Mouse (Mus musculus): ENCODE measurements around the gene Capn7. TPM values are rescaled to one million over a fixed set of nuclear protein-coding genes. Genes with fewer than 3 reads are reported as not detected.
A peak's percentile ranks its signal among the peaks of the same experiment; 100 is the strongest.

Gene Capn7
- total RNA-seq (2021) = 10 to 100 TPM; 24.6 to 25.6 TPM
- long read RNA-seq, experiment 1, transcript Capn7-201 (21 exons, 3,648 nt) = major isoform, 20 of 32 reads
- long read RNA-seq, experiment 1, partial matches to known transcripts = 5 of 32 reads
- long read RNA-seq, experiment 1, other reads (novel, unspliced or antisense) = 7 of 32 reads
- long read RNA-seq, experiment 2, transcript Capn7-201 (21 exons, 3,648 nt) = major isoform, 22 of 33 reads
- long read RNA-seq, experiment 2, partial matches to known transcripts = 1 of 33 reads
- long read RNA-seq, experiment 2, other reads (novel, unspliced or antisense) = 10 of 33 reads

DNA sequence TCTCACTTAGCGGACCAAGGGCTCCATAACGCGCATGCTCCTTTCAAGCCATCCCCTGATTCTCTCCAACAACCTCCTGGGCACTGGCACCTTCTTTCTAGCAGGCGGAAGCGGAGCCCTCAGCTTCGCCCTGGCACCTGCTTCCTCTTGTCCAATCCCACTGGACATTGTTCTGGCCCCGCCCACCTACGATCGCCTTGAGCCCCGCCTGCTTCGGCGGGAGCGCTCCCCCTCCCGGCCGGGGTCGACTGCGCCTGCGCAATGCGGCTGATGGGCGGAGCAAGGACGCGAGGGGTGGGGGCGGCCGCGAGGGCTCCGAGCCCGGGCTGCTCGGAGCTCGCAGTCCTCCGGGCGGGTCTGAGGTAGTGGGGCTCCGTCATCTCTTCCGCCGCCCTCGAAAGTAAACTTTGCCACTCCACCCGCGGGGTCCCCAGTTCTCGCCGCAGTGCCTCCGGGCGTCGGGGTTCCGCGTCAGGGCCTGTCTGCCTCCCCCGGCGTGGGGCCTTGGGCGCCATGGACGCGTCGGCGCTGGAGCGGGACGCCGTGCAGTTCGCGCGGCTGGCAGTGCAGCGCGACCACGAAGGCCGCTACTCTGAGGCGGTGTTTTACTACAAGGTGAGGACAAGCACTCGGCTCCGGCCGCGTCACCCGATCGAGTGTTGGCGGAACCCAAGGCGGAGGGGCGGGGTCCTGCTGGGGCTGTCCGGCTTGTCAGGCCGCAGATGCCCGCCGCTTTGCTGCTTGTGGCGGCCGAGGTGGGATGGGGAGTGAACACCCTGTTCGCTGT, at the start of gene Capn7:
Gene Capn7, plus strand, starts transcription at position 270 of the 787 bp plus-strand sequence.
- intact Hi-C loops (cut with DNase I; ENCODE audit: low total_unique reads) = no loop called here

GRCm38 (mm10) chr14:31313192-31313591, 23.2 kb upstream of the Capn7 start:
- no peak for DNase-seq
- intact Hi-C loops (cut with DNase I; ENCODE audit: low total_unique reads) = no loop called here

More for the DNA sequence above, at the start of gene Capn7:
- DNase-seq = peak; percentile 99

GRCm38 (mm10) chr14:31316613-31317012, 19.8 kb upstream of the Capn7 start:
- no peak for DNase-seq
- intact Hi-C loops (cut with DNase I; ENCODE audit: low total_unique reads) = no loop called here

DNA sequence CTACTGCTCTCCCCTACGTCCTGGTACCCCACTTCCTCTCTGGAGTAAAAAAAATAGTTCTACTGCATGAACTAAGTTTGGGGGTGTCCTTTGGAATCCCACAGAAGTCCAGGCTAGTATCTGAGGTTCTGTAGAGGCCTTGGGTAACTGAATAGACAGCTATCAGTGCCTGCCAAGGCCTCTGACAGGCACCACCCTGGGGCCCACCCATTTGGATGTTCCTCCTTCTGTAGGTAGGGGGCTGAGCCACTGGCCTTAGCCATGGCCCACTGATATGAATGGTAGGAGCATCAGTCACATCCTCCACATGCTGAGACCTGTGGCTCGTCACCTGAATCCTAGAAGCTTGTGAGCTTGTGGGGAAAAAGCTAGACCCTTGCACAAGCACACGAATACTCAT, 18.7 kb upstream of the Capn7 start:
- no peak for DNase-seq
- intact Hi-C loops (cut with DNase I; ENCODE audit: low total_unique reads) = no loop called here

DNA sequence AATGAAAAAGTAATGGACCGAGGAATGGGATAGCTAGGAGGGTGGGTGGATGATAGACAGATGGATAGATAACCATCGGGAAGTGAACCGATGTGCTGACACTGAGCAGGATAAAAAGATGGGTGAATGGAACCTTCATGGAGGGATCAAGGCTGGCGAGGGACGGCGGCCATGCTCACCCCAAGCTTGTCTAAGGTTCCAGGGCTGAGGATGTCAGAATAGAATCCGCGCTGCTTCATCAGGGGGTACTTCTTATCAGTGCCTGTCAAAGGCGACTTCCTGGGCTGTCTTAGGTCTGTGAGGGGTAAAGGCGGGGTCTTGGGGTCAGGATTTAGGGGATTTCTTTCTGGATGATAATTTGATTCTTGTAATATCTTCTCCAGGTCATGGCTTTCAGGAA, 16.9 kb upstream of the Capn7 start:
- no peak for DNase-seq
- intact Hi-C loops (cut with DNase I; ENCODE audit: low total_unique reads) = no loop called here

GRCm38 (mm10) chr14:31321181-31321580, 15.3 kb upstream of the Capn7 start:
- no peak for DNase-seq
- intact Hi-C loops (cut with DNase I; ENCODE audit: low total_unique reads) = loop anchor here (5.0 kb wide), 1 partner anchor 34 kb away; no protein-coding TSS in a partner anchor

GRCm38 (mm10) chr14:31322191-31322590, 14.2 kb upstream of the Capn7 start:
- intact Hi-C loops (cut with DNase I; ENCODE audit: low total_unique reads) = loop anchor here (5.0 kb wide), 1 partner anchor 35 kb away; no protein-coding TSS in a partner anchor
- DNase-seq = no peak

DNA sequence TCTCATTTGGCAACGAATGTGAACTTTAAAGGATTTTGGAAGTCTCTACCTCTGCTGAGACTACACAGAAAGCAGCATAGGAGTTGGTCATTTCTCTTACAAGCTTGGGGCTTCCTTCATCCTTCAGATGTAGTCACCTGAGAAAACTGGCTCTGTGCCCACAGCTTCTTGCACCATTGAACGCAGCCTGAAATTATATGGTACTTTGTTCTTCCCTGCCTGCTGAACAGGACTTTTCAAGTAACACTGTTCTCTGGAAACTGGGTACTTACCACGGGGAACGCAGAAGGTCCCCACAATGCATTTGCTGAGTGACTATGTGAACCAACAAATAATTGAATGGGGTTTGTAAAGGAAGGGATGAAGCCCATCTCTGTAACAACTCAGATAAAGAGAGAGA, 13.2 kb upstream of the Capn7 start:
- intact Hi-C loops (cut with DNase I; ENCODE audit: low total_unique reads) = loop anchor here (5.0 kb wide), 1 partner anchor 36 kb away; no protein-coding TSS in a partner anchor
- DNase-seq = no peak

DNA sequence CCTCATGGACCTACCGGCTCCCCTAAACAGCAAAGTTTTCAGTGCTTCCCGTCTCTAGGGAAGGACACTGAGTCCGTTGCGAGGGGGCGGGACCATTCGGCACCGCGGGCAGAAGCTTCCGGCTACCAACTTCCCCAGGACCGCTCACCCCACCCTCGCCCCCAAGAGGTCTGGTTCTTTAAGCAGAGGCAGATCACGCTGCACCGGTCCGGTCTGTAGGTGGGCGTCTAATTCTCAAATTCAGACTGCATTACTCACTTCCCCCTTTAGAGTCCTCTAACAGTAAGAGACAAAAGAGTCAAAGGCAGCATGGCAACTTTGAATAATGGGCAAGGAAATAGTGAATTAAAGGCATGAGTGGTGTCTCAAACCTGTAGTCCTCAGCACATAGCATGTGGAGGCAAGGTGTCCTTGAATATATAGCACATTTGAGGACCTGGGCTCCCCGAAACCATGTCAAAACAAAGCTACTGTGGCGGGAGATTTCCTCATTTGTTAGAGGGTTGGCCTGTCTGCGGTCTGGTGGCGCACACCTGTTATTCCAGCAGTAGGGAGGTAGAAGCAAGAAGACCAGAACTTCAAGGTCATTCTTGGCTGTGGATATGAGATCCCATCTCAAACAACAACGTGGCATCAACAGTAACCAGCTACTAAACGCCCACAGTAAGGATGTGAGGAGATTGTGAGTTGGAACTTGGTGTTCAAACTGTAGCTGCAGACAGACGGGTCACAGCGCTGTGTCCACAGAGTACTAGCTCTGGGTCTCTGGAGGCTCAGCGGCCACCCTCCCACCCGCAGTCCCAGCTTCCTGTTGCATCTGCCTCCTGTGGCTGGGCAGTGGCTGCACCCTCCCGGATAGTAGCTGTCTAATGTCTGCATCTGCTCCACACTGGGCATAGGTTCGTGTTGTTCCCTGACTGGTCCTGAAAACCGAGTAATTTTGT, 12.3 kb upstream of the Capn7 start, which contains the start of gene Dnah1:
Gene Dnah1, minus strand, starts transcription at position 48 of the 944 bp plus-strand sequence.
- intact Hi-C loops (cut with DNase I; ENCODE audit: low total_unique reads) = loop anchor here (5.0 kb wide), 1 partner anchor 37 kb away; no protein-coding TSS in a partner anchor
- peak; percentile 41 for DNase-seq

GRCm38 (mm10) chr14:31324851-31325250, 11.6 kb upstream of the Capn7 start:
- no peak for DNase-seq
- intact Hi-C loops (cut with DNase I; ENCODE audit: low total_unique reads) = loop anchor here (5.0 kb wide), 2 partner anchors 38 to 53 kb away; no protein-coding TSS in a partner anchor

GRCm38 (mm10) chr14:31325551-31325950, 10.9 kb upstream of the Capn7 start:
- intact Hi-C loops (cut with DNase I; ENCODE audit: low total_unique reads) = loop anchor here (5.0 kb wide), 1 partner anchor 53 kb away; no protein-coding TSS in a partner anchor
- DNase-seq = no peak

DNA sequence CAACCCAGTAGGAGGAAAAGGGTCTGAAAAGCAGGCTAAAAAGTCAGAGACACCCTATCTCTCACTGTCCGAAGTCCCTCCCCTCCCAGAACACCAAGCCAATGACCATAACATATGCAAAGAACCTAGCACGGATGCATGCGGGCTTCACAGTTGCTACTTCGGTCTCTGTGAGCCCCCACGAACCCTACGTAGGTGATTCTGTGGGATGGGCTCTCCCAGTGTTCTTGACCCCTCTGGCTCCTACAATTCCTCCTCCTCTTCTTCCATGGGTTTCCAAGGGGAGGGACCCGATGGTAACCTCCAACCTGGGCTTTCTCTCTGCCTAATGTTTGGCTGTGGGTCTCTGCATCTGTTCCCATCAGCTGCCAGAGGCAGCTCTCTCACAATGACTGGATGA, 9.7 kb upstream of the Capn7 start:
- no peak for DNase-seq
- intact Hi-C loops (cut with DNase I; ENCODE audit: low total_unique reads) = loop anchor here (5.0 kb wide), 1 partner anchor 54 kb away; no protein-coding TSS in a partner anchor

DNA sequence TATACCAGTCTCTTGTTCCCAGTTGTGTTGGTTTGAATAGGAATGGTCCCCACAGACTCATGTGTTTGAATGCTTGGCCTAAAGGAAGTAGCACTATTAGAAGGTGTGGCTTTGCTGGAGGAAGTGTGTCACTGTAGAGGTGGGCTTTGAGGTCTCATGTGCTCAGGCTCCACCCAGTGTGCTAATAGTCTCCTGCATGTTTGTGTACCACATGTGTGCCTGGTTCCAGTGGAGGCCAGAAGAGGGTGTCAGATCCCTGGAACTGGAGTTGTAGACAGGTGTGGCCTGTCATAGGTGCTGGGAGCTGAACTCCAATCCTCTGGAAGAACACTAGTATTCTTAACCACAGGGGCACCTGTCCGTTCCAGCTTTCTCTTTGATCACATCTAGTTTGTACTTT, 9.2 kb upstream of the Capn7 start:
- intact Hi-C loops (cut with DNase I; ENCODE audit: low total_unique reads) = loop anchor here (5.0 kb wide), 1 partner anchor 55 kb away; no protein-coding TSS in a partner anchor

GRCm38 (mm10) chr14:31327681-31328080, 8.8 kb upstream of the Capn7 start:
- no peak for DNase-seq
- intact Hi-C loops (cut with DNase I; ENCODE audit: low total_unique reads) = loop anchor here (5.0 kb wide), 1 partner anchor 55 kb away; no protein-coding TSS in a partner anchor

More for the DNA sequence above, 9.2 kb upstream of the Capn7 start:
- no peak for DNase-seq

GRCm38 (mm10) chr14:31329741-31330140, 6.7 kb upstream of the Capn7 start:
- DNase-seq = no peak
- intact Hi-C loops (cut with DNase I; ENCODE audit: low total_unique reads) = loop anchor here (5.0 kb wide), 1 partner anchor 57 kb away; no protein-coding TSS in a partner anchor

- DNase-seq = no peak
- intact Hi-C loops (cut with DNase I; ENCODE audit: low total_unique reads) = no loop called here
Measured at GRCm38 (mm10) chr14:31330957-31331356, 5.5 kb upstream of the Capn7 start.

DNA sequence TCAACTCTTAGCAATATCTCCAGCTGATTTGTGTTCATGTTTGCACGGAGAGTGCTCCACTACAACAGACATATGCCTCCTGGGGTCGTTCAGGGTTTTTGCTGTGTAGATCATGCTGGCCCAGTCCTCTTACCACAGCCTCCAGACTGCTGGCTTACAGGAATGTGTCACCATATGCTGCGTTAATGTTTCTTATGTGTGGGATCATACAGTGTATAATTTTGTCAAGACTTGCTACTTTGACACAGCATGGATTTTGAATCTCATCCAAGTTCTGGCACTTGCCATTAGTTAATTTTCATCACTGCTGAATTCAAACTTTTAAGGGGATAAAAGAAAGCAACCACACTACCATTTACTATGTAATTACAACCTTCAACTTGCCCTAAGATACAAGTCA, 673 bp upstream of the Capn7 start:
- intact Hi-C loops (cut with DNase I; ENCODE audit: low total_unique reads) = no loop called here
- DNase-seq = no peak

GRCm38 (mm10) chr14:31337406-31337805, 968 bp downstream of the Capn7 start:
- intact Hi-C loops (cut with DNase I; ENCODE audit: low total_unique reads) = no loop called here

GRCm38 (mm10) chr14:31337947-31338346, 1.5 kb downstream of the Capn7 start:
- intact Hi-C loops (cut with DNase I; ENCODE audit: low total_unique reads) = no loop called here
- no peak for DNase-seq

More at GRCm38 (mm10) chr14:31337406-31337805, 968 bp downstream of the Capn7 start:
- no peak for DNase-seq

Measured in gastrocnemius, postnatal 14 days (tissue).